Mouse (Mus musculus): ENCODE results near the gene Chrm3. TPM values are rescaled to one million over a fixed set of nuclear protein-coding genes. Genes with fewer than 3 reads are reported as not detected.
A peak's percentile ranks its signal among the peaks of the same experiment; 100 is the strongest.

Gene Chrm3
- polyA plus RNA-seq, 1 experiment = 2.6 TPM

DNA sequence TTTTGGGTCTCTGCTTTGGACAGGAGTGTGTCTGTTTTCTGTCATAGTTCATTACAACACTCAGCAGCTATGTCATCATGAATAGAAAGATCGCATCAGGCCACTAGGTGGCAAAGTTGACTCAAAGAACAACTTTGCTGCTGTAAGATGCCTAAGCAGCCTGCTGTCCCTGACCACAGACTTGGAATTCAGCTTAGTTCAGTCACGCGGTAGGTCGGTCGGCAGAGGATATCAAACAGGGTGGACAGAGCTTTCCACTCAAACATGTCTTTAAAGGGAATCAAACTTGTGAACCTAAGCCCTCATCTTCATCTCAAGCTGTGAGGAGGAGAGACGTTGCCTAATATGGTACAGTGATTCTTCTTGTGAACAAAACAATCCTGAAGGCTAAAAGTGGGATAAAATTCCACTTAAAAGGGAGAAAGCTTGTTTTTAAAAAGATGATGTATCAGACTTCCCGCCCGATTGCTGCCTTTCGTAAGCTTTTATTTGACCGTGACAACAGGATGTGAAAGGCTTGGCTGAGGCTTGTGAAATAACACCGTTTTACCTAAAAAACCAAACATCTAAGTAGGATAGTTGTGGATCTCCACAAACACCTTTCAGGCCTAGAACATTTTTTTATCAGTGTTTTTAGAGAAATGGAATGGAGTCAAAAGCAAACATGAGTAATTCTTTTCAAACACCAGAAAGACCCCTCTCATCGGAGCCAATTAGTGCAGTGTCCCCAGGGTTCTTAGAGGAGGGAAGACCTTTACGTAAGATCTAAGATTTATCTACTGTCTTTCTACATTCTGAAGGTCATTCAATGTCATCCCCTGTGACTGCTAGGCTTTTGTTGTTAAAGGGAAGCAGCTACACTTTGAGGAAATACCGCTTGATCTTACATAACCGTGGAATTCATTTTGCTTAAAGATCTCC, 478.0 kb downstream of the Chrm3 start:
- Histone ChIP-seq H3K36me3 (ENCODE audit: control insufficient read depth, insufficient read depth, low read length) (no peaks in the 10 kb centered on the region), H3K4me1 (ENCODE audit: control insufficient read depth, insufficient read depth, insufficient read length, low read length) (no peaks in the 10 kb centered on the region), H3K27ac (ENCODE audit: insufficient read depth, low read depth, low read length) (no peak overlapping the region), H3K4me3 (ENCODE audit: low read depth, low read length) (no peak overlapping the region), H3K27me3 (ENCODE audit: control insufficient read depth, insufficient read depth, low read length) (no peaks in the 10 kb centered on the region)
- TF ChIP-seq POLR2A (IDR thresholded peaks at IDR 0.05; ENCODE audit: low read depth, low read length) (no peak), CTCF (IDR thresholded peaks at IDR 0.05; ENCODE audit: extremely low read depth, insufficient read length, insufficient replicate concordance, low read depth, low read length) (peak; percentile 36; the same call in 1 of the 2 replicates)
- WGBS = 51% methylated on average over 15 of the region's 15 CpGs

DNA sequence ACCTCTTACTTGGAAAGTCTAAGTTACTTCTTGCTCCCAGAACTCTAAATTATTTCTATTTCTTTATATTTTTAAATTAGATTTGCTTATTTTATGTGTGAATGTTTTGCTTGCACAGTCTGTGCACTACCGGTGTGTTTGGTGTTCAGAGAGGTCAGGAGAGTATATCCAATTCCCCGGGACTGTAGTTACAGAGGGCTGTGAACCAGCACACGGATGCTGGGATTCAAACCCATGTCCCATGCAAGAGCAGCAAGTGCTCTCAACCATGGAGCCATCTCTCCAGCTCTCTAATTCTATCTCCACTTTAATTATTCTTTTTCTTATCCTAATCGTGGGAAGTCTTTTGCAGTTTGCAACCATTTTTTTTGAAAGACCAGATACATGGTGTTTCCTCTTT, 478.7 kb downstream of the Chrm3 start:
- TF ChIP-seq POLR2A (IDR thresholded peaks at IDR 0.05; ENCODE audit: low read depth, low read length) (no peak), CTCF (IDR thresholded peaks at IDR 0.05; ENCODE audit: extremely low read depth, insufficient read length, insufficient replicate concordance, low read depth, low read length) (no peak)
- no peak overlapping the region for H3K4me3 ChIP-seq (ENCODE audit: low read depth, low read length)
- H3K4me1 ChIP-seq (ENCODE audit: control insufficient read depth, insufficient read depth, insufficient read length, low read length) = no peaks in the 10 kb centered on the region
- 55% methylated on average over 4 of the region's 4 CpGs for WGBS
- no peaks in the 10 kb centered on the region for H3K27me3 ChIP-seq (ENCODE audit: control insufficient read depth, insufficient read depth, low read length)
- H3K36me3 ChIP-seq (ENCODE audit: control insufficient read depth, insufficient read depth, low read length) = no peaks in the 10 kb centered on the region
- no peak overlapping the region for H3K27ac ChIP-seq (ENCODE audit: insufficient read depth, low read depth, low read length)

DNA sequence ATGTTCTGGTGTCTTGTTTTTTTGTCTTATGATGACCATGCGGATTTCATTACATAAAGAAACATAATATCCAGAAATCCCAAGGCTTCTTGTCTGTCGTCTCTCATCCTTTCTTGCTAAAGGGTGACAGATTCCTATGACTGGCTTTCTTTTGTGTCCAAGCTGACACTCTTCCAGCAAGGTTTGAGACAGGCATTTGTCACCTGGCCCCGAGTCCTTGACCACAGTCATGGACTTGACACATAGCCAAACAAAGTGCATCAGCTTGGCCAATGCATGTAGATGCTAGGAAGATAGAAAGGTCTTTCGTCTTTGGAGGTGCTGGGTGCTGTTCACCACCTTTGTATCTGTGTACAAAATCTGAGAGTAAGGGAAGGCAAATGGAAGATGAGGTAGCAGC, 480.2 kb downstream of the Chrm3 start:
- no peak for TF ChIP-seq POLR2A (IDR thresholded peaks at IDR 0.05; ENCODE audit: low read depth, low read length)
- no peak for TF ChIP-seq CTCF (IDR thresholded peaks at IDR 0.05; ENCODE audit: extremely low read depth, insufficient read length, insufficient replicate concordance, low read depth, low read length)
- H3K27ac ChIP-seq (ENCODE audit: insufficient read depth, low read depth, low read length) = no peak overlapping the region
- H3K4me3 ChIP-seq (ENCODE audit: low read depth, low read length) = no peak overlapping the region
- H3K27me3 ChIP-seq (ENCODE audit: control insufficient read depth, insufficient read depth, low read length) = no peaks in the 10 kb centered on the region
- H3K4me1 ChIP-seq (ENCODE audit: control insufficient read depth, insufficient read depth, insufficient read length, low read length) = no peaks in the 10 kb centered on the region
- WGBS = 86% methylated on average over 4 of the region's 4 CpGs
- no peaks in the 10 kb centered on the region for H3K36me3 ChIP-seq (ENCODE audit: control insufficient read depth, insufficient read depth, low read length)

DNA sequence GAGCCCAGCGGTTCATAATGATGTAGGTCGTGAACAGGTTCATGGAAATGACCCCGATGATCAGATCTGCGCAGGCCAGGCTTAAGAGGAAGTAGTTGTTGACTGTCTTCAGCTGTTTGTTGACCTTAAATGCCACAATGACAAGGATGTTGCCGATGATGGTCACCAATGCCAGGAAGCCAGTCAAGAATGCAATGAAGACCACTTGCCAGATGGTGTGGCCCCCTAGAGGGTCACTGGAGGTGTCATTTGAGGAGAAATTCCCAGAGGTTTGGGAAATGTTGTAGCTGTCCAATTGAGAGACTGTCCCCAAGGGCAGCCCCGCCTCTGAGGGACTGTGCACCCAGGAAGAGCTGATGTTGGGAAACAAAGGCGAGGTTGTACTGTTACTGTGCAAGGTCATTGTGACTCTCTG, 482.0 kb downstream of the Chrm3 start:
- Histone ChIP-seq H3K27ac (ENCODE audit: insufficient read depth, low read depth, low read length) (no peak overlapping the region), H3K36me3 (ENCODE audit: control insufficient read depth, insufficient read depth, low read length) (no peaks in the 10 kb centered on the region), H3K4me1 (ENCODE audit: control insufficient read depth, insufficient read depth, insufficient read length, low read length) (no peaks in the 10 kb centered on the region), H3K4me3 (ENCODE audit: low read depth, low read length) (no peak overlapping the region), H3K27me3 (ENCODE audit: control insufficient read depth, insufficient read depth, low read length) (no peaks in the 10 kb centered on the region)
- 80% methylated on average over 7 of the region's 7 CpGs for WGBS
- TF ChIP-seq CTCF (IDR thresholded peaks at IDR 0.05; ENCODE audit: extremely low read depth, insufficient read length, insufficient replicate concordance, low read depth, low read length) (no peak), POLR2A (IDR thresholded peaks at IDR 0.05; ENCODE audit: low read depth, low read length) (no peak)

DNA sequence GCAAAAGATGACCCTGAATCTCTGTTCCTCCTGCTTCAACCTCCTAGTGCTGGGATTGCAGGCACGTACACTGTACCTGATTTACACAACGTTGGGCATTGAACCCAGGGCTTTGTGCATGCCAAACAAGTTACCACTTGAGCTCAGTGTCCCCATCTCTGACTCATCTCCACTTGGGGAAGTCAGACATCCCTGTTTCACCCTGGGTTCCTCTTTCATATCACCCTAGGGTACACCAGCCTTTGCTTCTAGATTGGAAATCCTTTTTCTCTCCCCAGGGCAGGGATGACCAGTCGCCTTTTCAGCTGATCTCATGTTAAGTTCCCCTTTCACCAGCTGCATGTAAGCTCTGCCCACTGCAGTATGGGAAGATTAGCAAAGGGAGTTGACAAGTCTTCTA, 487.3 kb downstream of the Chrm3 start:
- Histone ChIP-seq H3K4me3 (ENCODE audit: low read depth, low read length) (no peak overlapping the region), H3K27ac (ENCODE audit: insufficient read depth, low read depth, low read length) (no peak overlapping the region), H3K27me3 (ENCODE audit: control insufficient read depth, insufficient read depth, low read length) (no peaks in the 10 kb centered on the region), H3K4me1 (ENCODE audit: control insufficient read depth, insufficient read depth, insufficient read length, low read length) (no peaks in the 10 kb centered on the region), H3K36me3 (ENCODE audit: control insufficient read depth, insufficient read depth, low read length) (no peaks in the 10 kb centered on the region)
- TF ChIP-seq CTCF (IDR thresholded peaks at IDR 0.05; ENCODE audit: extremely low read depth, insufficient read length, insufficient replicate concordance, low read depth, low read length) (no peak), POLR2A (IDR thresholded peaks at IDR 0.05; ENCODE audit: low read depth, low read length) (no peak)
- 84% methylated on average over 3 of the region's 3 CpGs for WGBS

DNA sequence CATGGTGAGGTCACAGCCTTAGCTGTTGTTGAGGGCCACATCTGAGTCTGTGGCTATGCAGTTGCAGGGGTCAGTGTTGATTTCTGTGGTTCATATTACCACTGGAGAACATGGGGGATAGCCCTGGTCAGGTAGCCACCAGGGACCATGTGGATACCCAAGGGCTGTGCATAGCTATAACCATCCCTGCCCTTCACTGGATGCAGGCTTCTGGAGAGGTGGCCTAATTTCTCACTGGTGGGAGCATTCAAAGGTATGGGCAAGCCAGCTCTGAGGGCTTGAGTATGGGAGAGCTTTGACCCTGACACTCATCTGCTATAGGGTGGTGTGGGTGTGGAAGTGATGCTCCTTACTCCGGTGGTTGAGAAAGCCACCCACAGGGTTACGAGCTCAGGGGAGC, 494.5 kb downstream of the Chrm3 start:
- Histone ChIP-seq H3K27ac (ENCODE audit: insufficient read depth, low read depth, low read length) (no peak overlapping the region), H3K36me3 (ENCODE audit: control insufficient read depth, insufficient read depth, low read length) (no peaks in the 10 kb centered on the region), H3K27me3 (ENCODE audit: control insufficient read depth, insufficient read depth, low read length) (no peaks in the 10 kb centered on the region), H3K4me3 (ENCODE audit: low read depth, low read length) (no peak overlapping the region), H3K4me1 (ENCODE audit: control insufficient read depth, insufficient read depth, insufficient read length, low read length) (no peaks in the 10 kb centered on the region)
- 87% methylated on average over 2 of the region's 2 CpGs for WGBS
- TF ChIP-seq CTCF (IDR thresholded peaks at IDR 0.05; ENCODE audit: extremely low read depth, insufficient read length, insufficient replicate concordance, low read depth, low read length) (no peak), POLR2A (IDR thresholded peaks at IDR 0.05; ENCODE audit: low read depth, low read length) (no peak)

DNA sequence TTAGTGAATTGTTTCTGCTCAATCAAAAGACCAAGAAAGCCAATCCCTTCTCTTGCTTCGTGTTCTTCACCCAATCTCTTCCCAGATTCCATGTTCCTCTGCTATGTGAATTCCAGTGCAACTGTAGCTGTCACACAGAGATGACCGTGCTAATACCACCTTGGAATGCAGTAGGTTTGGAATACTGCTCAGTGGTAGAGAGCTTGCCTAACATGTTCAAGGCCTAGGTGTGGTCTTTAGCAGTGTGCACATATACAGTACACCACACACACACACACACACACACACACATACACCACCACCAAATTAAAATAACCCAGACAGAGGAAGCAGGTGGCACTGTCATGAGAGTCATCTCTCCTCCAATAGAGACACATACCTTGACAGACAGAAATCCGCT, 513.1 kb downstream of the Chrm3 start:
- 77% methylated on average over 3 of the region's 3 CpGs for WGBS
- H3K36me3 ChIP-seq (ENCODE audit: control insufficient read depth, insufficient read depth, low read length) = no peaks in the 10 kb centered on the region
- H3K27me3 ChIP-seq (ENCODE audit: control insufficient read depth, insufficient read depth, low read length) = no peaks in the 10 kb centered on the region
- H3K4me3 ChIP-seq (ENCODE audit: low read depth, low read length) = no peak overlapping the region
- TF ChIP-seq POLR2A (IDR thresholded peaks at IDR 0.05; ENCODE audit: low read depth, low read length) = no peak
- H3K27ac ChIP-seq (ENCODE audit: insufficient read depth, low read depth, low read length) = no peak overlapping the region
- no peaks in the 10 kb centered on the region for H3K4me1 ChIP-seq (ENCODE audit: control insufficient read depth, insufficient read depth, insufficient read length, low read length)

Measured in small intestine, adult 2 months (tissue).